Mouse (Mus musculus): Measurements from ENCODE around the gene Aff3. TPM values are rescaled to one million over a fixed set of nuclear protein-coding genes. Genes with fewer than 3 reads are reported as not detected.

Gene Aff3
- total RNA-seq, 2 experiments from 2014 or later, result 94.2 to 102 TPM

GRCm38 (mm10) chr1:38271312-38271711 lies 393.4 kb downstream of the Aff3 start:
- DNase-seq (ENCODE audit: low spot score in 2 of 2), result no peak
- intact Hi-C loops (cut with DNase I), result no loop called here

GRCm38 (mm10) chr1:38268246-38269042 lies 396.3 kb downstream of the Aff3 start:
- peak in 1 of 2 experiments; percentile 25 for DNase-seq (ENCODE audit: low spot score in 2 of 2)
- intact Hi-C loops (cut with DNase I), result no loop called here

GRCm38 (mm10) chr1:38263251-38263650 lies 401.5 kb downstream of the Aff3 start:
- intact Hi-C loops (cut with DNase I), result no loop called here
- DNase-seq (ENCODE audit: low spot score in 2 of 2), result no peak

- peak in 1 of 2 experiments; percentile 15 for DNase-seq (ENCODE audit: low spot score in 2 of 2)
- intact Hi-C loops (cut with DNase I), result no loop called here
Measured at GRCm38 (mm10) chr1:38262362-38263154, 402.2 kb downstream of the Aff3 start.

- intact Hi-C loops (cut with DNase I), result no loop called here
- DNase-seq (ENCODE audit: low spot score in 2 of 2), result no peak
Measured at GRCm38 (mm10) chr1:38261076-38261475, 403.7 kb downstream of the Aff3 start.

GRCm38 (mm10) chr1:38259541-38260338 lies 405.0 kb downstream of the Aff3 start:
- intact Hi-C loops (cut with DNase I), result no loop called here
- no peak for DNase-seq (ENCODE audit: low spot score in 2 of 2)

- no peak for DNase-seq (ENCODE audit: low spot score in 2 of 2)
- intact Hi-C loops (cut with DNase I), result no loop called here
Measured at GRCm38 (mm10) chr1:38254426-38254825, 410.3 kb downstream of the Aff3 start.

- intact Hi-C loops (cut with DNase I), result no loop called here
- DNase-seq (ENCODE audit: low spot score in 2 of 2), result peak in 1 of 2 experiments; percentile 20
Measured at GRCm38 (mm10) chr1:38252766-38253079, 412.0 kb downstream of the Aff3 start.

GRCm38 (mm10) chr1:38252031-38252765 lies 412.6 kb downstream of the Aff3 start:
- no peak for DNase-seq (ENCODE audit: low spot score in 2 of 2)
- intact Hi-C loops (cut with DNase I), result no loop called here

- intact Hi-C loops (cut with DNase I), result no loop called here
Measured at GRCm38 (mm10) chr1:38251448-38251847, 413.3 kb downstream of the Aff3 start.

GRCm38 (mm10) chr1:38250246-38250645 lies 414.5 kb downstream of the Aff3 start:
- intact Hi-C loops (cut with DNase I), result no loop called here

More at GRCm38 (mm10) chr1:38251448-38251847, 413.3 kb downstream of the Aff3 start:
- DNase-seq (ENCODE audit: low spot score in 2 of 2), result no peak

GRCm38 (mm10) chr1:38249561-38249960 lies 415.2 kb downstream of the Aff3 start:
- intact Hi-C loops (cut with DNase I), result no loop called here

More at GRCm38 (mm10) chr1:38250246-38250645, 414.5 kb downstream of the Aff3 start:
- DNase-seq (ENCODE audit: low spot score in 2 of 2), result no peak

GRCm38 (mm10) chr1:38248027-38248426 lies 416.7 kb downstream of the Aff3 start:
- intact Hi-C loops (cut with DNase I), result no loop called here

More at GRCm38 (mm10) chr1:38249561-38249960, 415.2 kb downstream of the Aff3 start:
- no peak for DNase-seq (ENCODE audit: low spot score in 2 of 2)

GRCm38 (mm10) chr1:38242559-38242958 lies 422.2 kb downstream of the Aff3 start:
- intact Hi-C loops (cut with DNase I), result no loop called here
- no peak for DNase-seq (ENCODE audit: low spot score in 2 of 2)

More at GRCm38 (mm10) chr1:38248027-38248426, 416.7 kb downstream of the Aff3 start:
- DNase-seq (ENCODE audit: low spot score in 2 of 2), result no peak

- DNase-seq (ENCODE audit: low spot score in 2 of 2), result no peak
- intact Hi-C loops (cut with DNase I), result no loop called here
Measured at GRCm38 (mm10) chr1:38241801-38242200, 423.0 kb downstream of the Aff3 start.

GRCm38 (mm10) chr1:38241221-38241666 lies 423.5 kb downstream of the Aff3 start:
- peak in 1 of 2 experiments; percentile 23 for DNase-seq (ENCODE audit: low spot score in 2 of 2)
- intact Hi-C loops (cut with DNase I), result no loop called here

GRCm38 (mm10) chr1:38240438-38241220 lies 424.1 kb downstream of the Aff3 start:
- intact Hi-C loops (cut with DNase I), result no loop called here
- peak in 1 of 2 experiments; percentile 38 for DNase-seq (ENCODE audit: low spot score in 2 of 2)

GRCm38 (mm10) chr1:38239516-38239915 lies 425.2 kb downstream of the Aff3 start:
- DNase-seq (ENCODE audit: low spot score in 2 of 2), result no peak
- intact Hi-C loops (cut with DNase I), result no loop called here
